Comparison of ENCODE assay signal across 24 mouse cellular contexts in the genomic region with DNA sequence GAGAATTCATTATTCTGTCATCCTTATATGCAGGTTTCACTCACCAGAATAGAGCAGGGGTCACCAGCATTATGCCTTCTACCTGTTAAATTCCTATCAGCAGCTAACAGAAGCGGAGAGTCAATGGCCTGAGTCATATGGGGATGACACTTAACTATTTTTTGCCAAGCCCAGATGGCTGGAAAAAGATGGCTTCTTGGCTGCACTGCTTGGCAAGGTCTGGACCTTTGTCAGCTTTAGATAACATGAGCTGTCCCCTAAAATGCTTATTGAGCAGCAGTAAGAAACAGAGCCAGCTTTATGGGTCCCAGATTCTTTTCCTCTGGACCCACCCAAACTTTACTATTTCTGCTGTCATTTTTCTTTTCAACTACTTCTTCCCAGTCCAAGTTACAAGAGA.
"Had no signal": no experiment of that assay in that cellular context is flagged by ENCODE, and none has a peak within 500 bp of the region (broad histone marks: within the 10 kb centered on the region; RNA-seq: fewer than 3 reads in every experiment).

No protein-coding gene starts in this region.

- H3K27me3 ChIP-seq: limb, embryonic 13.5 days; liver, embryonic 12.5 days; liver, embryonic 15.5 days; lung, embryonic 15.5 days; megakaryocyte, embryonic 14.5 days; midbrain, embryonic 13.5 days; neural tube, embryonic 13.5 days had no signal

- H3K9me3 ChIP-seq: limb, embryonic 10.5 days; limb, embryonic 13.5 days; liver, embryonic 12.5 days; liver, embryonic 15.5 days; lung, embryonic 15.5 days; midbrain, embryonic 10.5 days; midbrain, embryonic 13.5 days; neural tube, embryonic 13.5 days had no signal

- H3K9ac ChIP-seq: limb, embryonic 13.5 days; liver, embryonic 12.5 days; liver, embryonic 15.5 days; lung, embryonic 15.5 days; midbrain, embryonic 13.5 days; neural tube, embryonic 13.5 days had no signal

- H3K27ac ChIP-seq: kidney, postnatal 0 days; left cerebral cortex, adult 2 months; limb, embryonic 10.5 days; limb, embryonic 13.5 days; liver, embryonic 12.5 days; liver, embryonic 15.5 days; lung, embryonic 15.5 days; midbrain, embryonic 10.5 days; midbrain, embryonic 13.5 days; neural tube, embryonic 13.5 days had no signal

- H3K4me3 ChIP-seq: left cerebral cortex, adult 2 months; limb, embryonic 10.5 days; limb, embryonic 13.5 days; liver, embryonic 12.5 days; liver, embryonic 15.5 days; lung, embryonic 15.5 days; megakaryocyte, embryonic 14.5 days; midbrain, embryonic 10.5 days; midbrain, embryonic 13.5 days; myocyte; neural tube, embryonic 13.5 days had no signal

- ATAC-seq: liver, embryonic 12.5 days; midbrain, embryonic 13.5 days; midbrain, embryonic 16.5 days had no signal

- H3K4me2 ChIP-seq: limb, embryonic 13.5 days; liver, embryonic 12.5 days; liver, embryonic 15.5 days; lung, embryonic 15.5 days; midbrain, embryonic 13.5 days; neural tube, embryonic 13.5 days had no signal

- H3K36me3 ChIP-seq: limb, embryonic 10.5 days; limb, embryonic 13.5 days; liver, embryonic 12.5 days; liver, embryonic 15.5 days; lung, embryonic 15.5 days; midbrain, embryonic 10.5 days; midbrain, embryonic 13.5 days; neural tube, embryonic 13.5 days had no signal

- H3K4me1 ChIP-seq: limb, embryonic 10.5 days; limb, embryonic 13.5 days; liver, embryonic 12.5 days; liver, embryonic 15.5 days; lung, embryonic 15.5 days; megakaryocyte, embryonic 14.5 days; midbrain, embryonic 10.5 days; midbrain, embryonic 13.5 days; neural tube, embryonic 13.5 days had no signal

- DNase-seq: kidney, postnatal 25 days; layer of hippocampus, postnatal 36 days; liver; lung, adult 18-20 months; lung, postnatal 10 days; lung, postnatal 36 days; retina, postnatal 1 day; right cerebral cortex, postnatal 25 days; spleen, adult 18-20 months; thymus, adult 18-20 months; thymus, postnatal 36 days had no signal
